Mouse (Mus musculus): ENCODE results near the gene Radil.

Gene Radil

GRCm38 (mm10) chr5:142545014-142545795 is 5.7 kb downstream of the Radil start:
- DNase-seq (ENCODE audit: low read depth, low spot score): no peak

GRCm38 (mm10) chr5:142537286-142537685 is 13.6 kb downstream of the Radil start:
- no peak for DNase-seq (ENCODE audit: low read depth, low spot score)

GRCm38 (mm10) chr5:142535388-142535787 is 15.5 kb downstream of the Radil start:
- DNase-seq (ENCODE audit: low read depth, low spot score): no peak

- no peak for DNase-seq (ENCODE audit: low read depth, low spot score)
Measured at GRCm38 (mm10) chr5:142529915-142530314, 21.0 kb downstream of the Radil start, which contains the start of gene Papolb. Papolb (minus strand) TSS chr5:142530076.

GRCm38 (mm10) chr5:142524711-142525464 is 26.0 kb downstream of the Radil start:
- DNase-seq (ENCODE audit: low read depth, low spot score): no peak

- DNase-seq (ENCODE audit: low read depth, low spot score): no peak
Measured at GRCm38 (mm10) chr5:142521195-142521866, 29.6 kb downstream of the Radil start.

- no peak for DNase-seq (ENCODE audit: low read depth, low spot score)
Measured at GRCm38 (mm10) chr5:142520360-142520759, 30.5 kb downstream of the Radil start.

- no peak for DNase-seq (ENCODE audit: low read depth, low spot score)
Measured at GRCm38 (mm10) chr5:142518973-142519372, 31.9 kb downstream of the Radil start.

GRCm38 (mm10) chr5:142512112-142512511 is 38.8 kb downstream of the Radil start:
- no peak for DNase-seq (ENCODE audit: low read depth, low spot score)

GRCm38 (mm10) chr5:142510061-142510414 is 40.9 kb downstream of the Radil start:
- no peak for DNase-seq (ENCODE audit: low read depth, low spot score)

- no peak for DNase-seq (ENCODE audit: low read depth, low spot score)
Measured at GRCm38 (mm10) chr5:142509141-142510060, 41.5 kb downstream of the Radil start.

GRCm38 (mm10) chr5:142505695-142506423 is 45.0 kb downstream of the Radil start:
- no peak for DNase-seq (ENCODE audit: low read depth, low spot score)

- no peak for DNase-seq (ENCODE audit: low read depth, low spot score)
Measured at GRCm38 (mm10) chr5:142504175-142504574, 46.7 kb downstream of the Radil start.

GRCm38 (mm10) chr5:142502414-142502813 is 48.5 kb downstream of the Radil start:
- peak; percentile 74 for DNase-seq (ENCODE audit: low read depth, low spot score)

- DNase-seq (ENCODE audit: low read depth, low spot score): no peak
Measured at GRCm38 (mm10) chr5:142500918-142501317, 50.0 kb downstream of the Radil start.

- peak; percentile 30 for DNase-seq (ENCODE audit: low read depth, low spot score)
Measured at GRCm38 (mm10) chr5:142498964-142499363, 51.9 kb downstream of the Radil start.

- DNase-seq (ENCODE audit: low read depth, low spot score): no peak
Measured at GRCm38 (mm10) chr5:142495321-142496096, 55.4 kb downstream of the Radil start.

- DNase-seq (ENCODE audit: low read depth, low spot score): no peak
Measured at GRCm38 (mm10) chr5:142493307-142493706, 57.6 kb downstream of the Radil start.

GRCm38 (mm10) chr5:142489955-142490707 is 60.8 kb downstream of the Radil start:
- no peak for DNase-seq (ENCODE audit: low read depth, low spot score)
